Mouse (Mus musculus) right cerebral cortex, postnatal 14 days (tissue): Measurements from ENCODE around the gene Tgm7.

Experiments used
- DNase-seq: peaks from one replicate; pipeline ENCODE4 v3.0.0; 2022

Gene Tgm7

DNA sequence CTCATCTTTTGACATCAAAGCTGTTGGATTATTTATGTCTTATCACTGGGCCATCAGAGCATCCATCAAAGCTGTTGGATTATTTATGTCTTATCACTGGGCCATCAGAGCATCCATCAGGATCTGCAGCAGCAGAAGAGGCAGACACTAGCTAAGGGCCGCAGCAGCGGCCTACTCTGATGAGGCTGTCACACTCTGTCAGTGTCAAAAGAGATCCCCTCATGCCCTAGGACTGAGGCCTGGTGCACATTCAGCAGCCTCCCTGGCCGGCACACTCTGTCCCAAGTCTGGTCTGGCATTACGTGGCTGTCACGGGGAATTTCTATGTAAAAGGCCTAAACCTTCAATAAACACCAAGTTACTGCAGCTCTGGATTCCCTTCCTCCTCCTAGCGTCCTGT is 40.1 kb downstream of the Tgm7 start:
- no peak for DNase-seq

DNA sequence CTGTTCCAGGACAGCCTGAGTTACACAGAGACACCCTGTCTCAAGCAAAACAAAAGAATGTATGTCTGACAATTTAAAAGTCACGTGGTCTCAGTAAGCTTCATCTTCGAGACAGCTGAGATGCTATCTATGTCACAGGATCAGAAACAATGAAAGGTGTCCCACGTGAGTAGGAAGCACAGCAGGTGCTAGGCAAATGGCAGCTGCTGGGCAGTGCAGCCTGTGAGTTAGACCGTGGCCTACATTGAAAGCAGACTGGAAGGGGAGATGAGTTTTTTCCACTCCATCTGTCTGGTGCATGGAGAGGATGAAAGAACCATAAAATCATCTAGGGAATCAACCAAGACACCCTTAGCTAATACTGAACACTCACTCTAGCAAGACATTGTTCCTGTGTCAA is 42.5 kb downstream of the Tgm7 start:
- DNase-seq = no peak

DNA sequence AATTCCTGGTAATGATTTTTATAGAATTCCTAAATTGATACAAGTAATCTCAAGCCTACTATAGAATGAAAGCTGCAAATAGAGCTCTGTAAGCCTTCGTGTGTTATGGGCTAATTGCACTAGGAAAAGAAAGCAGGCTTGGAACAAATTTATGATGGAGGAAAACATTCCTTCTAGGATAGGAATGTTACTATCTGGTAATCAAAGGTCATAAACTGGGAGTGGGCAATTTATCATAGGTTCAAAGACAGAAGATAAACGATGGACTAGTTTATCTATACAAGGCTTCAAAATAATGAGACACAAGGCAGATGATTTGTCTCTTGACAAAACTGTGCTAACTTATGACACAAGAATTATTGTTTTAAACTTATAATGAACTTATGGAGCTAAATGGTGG is 48.3 kb downstream of the Tgm7 start:
- no peak for DNase-seq

DNA sequence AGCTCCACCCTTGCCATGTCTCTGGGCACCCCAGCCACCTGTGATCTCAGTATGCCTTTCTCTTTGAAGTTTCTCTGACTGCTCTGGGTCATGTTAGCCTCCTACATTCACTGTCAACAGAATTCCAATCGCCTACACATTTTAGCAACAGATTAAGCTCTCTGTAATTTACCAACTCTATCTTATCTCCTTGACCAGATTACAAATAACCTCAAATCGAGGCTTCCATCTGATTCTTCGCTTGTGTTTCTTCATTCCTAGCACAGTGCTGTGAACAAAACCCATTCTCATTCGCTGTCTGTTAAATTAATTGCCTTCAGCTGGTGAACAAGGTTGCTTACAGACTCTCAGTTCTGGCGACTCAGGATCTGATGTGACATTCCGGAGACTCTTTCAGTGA is 51.6 kb downstream of the Tgm7 start:
- no peak for DNase-seq

DNA sequence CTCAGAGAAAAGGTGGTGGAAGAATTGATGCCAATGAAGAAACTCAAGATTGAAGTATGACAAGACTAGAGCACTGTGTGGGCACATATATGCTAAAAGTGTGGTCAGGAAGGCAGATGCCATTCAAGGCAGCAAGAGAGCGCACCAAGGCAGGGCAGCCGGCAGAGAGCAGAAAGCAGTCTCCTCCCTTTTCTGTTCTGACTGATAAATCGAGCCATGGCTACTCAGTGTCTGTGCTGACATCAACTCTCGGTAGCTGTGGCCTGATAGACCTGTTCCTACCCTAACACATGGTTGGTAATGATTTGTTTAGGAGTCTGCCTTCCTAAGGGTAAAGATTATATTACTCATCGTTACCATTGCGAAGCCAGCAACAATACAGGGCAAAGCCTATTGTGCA is 53.7 kb downstream of the Tgm7 start:
- no peak for DNase-seq

DNA sequence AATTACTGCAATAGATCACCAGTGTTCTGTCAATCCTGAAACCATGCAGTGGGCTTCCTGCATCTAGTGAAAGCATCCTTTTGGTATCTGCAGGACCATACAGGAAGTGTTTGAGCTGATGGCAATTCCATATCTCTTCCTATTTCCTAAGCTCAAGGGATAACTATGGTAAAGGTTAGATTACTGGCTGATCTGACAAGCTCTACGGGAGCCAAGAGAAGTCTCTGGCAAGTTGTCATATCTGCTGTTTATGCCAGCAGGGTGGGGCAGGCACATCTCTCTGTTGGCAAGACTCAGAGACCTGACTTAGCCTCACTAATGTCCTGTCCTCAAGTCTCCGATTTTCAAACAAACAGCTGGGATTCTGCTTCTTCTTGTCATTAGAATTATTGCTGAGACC is 55.5 kb downstream of the Tgm7 start:
- no peak for DNase-seq

DNA sequence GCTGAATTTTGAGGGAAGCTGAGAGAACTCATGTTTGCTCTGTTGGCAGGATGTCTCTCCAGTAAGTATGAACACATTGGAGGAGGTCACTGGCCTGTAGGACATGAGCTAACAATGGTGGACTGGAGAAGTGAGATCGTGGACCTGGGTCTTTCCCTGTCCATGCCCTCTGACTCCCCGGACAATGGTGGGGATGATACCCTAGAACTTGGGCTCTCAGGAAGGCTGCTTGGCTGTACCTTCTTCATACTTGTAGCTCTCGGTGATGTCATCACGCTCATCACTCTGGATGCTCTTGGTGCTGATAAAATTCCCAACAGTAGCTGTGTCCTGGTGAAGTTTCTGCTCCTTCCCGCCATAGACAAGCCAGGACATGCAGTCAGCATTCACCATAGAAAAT is 57.4 kb downstream of the Tgm7 start:
- DNase-seq = no peak

DNA sequence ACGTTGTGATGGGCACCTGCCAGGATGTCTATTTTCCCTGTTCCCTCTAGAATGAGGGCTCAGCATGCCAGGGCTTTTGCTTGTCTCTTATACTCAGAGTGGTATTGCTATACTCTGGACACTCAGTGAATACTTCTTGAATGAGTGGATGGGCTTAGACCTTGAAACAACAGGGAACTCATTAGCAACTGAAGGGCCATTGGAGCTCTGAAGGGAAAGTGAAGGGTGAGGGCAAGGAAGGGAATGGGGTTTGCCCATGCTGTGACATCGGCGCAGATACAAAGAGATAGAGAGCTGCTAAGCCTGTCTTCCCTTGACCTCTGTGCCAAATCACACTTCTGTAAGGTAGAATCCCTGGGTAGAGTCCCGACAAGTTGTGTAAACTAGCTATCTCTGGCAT is 63.9 kb downstream of the Tgm7 start:
- DNase-seq = no peak
